Mouse (Mus musculus): Measurements from ENCODE around the gene Ccdc65. TPM values are rescaled to one million over a fixed set of nuclear protein-coding genes. Genes with fewer than 3 reads are reported as not detected.

The Ccdc65 gene
- polyA plus RNA-seq (2017; shearing (Covaris generic)) = under 1 TPM in 1 of 2 experiments, not detected in 1; 0.62 TPM

DNA sequence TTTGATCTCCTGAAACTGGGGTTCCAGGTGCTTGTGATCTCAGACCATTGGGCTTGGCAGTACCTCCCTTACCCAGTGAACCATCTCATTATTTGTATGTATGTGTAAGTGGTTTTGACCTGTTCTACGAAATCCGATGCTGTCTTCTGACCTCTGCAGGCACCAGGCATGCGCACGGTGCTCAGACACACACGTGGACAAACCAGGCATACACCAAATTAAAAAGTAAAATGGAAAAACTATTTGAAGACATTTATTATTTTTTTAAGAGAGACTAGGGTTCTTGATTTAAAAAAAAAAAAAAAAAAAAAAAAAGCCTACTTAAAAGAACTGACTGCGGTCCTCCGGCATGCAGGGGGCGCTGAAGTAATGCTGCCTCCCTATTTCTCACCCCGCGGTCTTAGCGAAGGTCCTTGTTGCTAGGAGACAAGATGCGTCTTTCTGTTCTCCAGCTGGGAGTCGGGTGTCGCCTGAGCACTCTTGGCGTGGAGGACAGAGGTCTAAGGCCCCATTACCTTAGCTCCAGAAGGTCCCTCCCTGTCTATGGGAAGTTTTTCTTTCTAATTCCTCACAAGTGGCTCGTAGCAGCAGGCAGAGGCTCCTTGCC lies at the start of gene Ccdc65:
TSS of gene Ccdc65 (plus strand) at position 442 of the 607 bp plus-strand sequence.
- no peak for ATAC-seq

DNA sequence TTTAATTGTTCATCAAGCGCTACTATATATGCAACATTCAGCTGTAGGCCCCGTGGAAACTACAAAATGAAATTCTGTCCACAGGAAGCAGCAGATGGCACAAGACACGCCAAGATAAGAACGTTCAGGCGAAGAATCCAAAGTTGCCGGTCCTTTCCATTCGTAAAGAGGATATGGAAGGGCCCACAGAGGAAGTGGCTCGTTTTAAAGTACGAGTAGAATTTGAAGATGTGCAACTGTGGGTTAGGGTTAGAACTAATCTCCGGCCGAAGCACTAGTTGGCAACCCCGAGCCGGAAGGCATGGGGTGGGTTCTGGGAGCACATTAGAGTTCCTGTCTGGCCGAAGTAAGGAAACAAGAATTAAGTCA lies 45.8 kb upstream of the Ccdc65 start:
- peak; percentile 57 for ATAC-seq

DNA sequence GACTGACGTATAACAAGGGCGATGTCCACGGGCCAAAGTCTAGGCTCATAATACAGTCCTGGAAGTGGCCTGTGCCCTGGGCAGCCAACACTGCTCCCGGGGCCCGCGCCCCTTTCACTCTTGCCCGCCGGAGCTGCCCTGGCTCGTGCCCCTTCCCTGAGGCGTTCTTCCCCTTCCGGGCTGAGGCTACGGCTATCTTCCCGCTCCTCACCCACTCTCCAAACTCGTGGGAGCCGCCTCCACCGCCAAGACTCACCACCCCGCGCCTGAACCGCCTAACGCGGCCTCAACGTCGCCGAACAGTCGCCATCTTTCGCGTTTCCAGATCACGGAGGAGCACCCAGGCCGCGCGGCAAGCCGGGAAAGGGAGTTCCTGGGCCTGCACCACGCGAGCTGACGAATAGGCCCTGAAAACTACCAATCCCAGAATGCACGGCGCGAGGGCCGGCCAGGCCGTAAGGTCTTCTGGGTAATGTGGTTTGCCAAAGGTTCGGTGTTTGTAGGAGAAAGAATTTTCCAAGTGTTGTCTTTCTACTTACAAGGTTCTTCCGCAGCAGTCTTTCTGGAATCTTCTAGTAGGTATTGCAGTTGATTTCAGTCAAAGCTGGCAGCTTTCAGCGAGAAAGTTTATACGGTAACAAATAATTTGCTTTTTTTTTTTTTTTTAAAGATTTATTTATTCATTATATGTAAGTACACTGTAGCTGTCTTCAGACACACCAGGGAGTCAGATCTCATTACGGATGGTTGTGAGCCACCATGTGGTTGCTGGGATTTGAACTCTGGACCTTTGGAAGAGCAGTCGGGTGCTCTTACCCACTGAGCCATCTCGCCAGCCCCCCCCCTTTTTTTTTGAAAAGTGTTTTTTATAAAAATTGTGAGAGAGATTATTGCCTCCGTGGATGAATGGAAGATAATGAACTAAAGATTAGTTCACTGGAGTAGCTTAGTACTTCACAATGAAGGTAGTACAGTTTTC lies 45.2 kb upstream of the Ccdc65 start, which contains the start of gene Ddx23:
TSS of gene Ddx23 (minus strand) at position 328 of the 979 bp plus-strand sequence.
- peak; percentile 92 for ATAC-seq

DNA sequence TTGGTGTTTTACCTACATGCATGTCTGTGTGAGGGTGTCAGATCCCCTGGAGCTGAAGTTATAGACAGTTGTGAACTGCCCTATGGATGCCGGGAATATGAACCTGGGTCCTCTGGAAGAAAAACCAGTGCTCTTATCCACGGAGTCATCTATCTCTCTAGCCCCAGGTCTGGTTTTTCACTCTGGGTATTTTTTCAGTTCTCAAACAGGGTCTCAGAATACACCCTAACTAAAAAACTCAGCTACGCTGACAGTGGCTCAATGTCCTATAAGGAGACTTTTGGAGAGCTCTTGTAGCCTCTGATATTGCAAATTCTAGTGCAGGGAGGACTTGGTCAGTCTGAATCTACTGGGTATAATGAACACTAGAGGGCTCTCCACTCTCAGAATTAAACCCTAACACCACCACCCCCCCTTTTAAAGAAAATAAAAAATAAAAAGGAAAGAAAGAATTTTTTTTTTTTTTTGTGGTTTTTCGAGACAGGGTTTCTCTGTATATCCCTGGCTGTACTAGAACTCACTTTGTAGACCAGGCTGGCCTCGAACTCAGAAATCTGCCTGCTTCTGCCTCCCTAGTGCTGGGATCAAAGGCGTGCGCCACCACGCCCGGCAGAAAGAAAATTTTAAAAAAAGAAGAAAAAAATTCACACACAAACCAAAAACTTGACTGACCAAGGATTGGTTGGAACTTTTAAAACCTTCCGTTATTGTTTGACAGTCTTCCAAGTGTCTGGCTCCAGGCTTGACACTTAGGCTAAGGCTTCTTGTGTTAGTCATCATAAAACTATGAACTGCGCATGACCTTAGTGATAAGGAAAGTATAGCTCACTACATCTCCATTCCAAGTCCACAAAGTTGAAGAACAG lies 43.7 kb upstream of the Ccdc65 start:
- ATAC-seq = no peak

DNA sequence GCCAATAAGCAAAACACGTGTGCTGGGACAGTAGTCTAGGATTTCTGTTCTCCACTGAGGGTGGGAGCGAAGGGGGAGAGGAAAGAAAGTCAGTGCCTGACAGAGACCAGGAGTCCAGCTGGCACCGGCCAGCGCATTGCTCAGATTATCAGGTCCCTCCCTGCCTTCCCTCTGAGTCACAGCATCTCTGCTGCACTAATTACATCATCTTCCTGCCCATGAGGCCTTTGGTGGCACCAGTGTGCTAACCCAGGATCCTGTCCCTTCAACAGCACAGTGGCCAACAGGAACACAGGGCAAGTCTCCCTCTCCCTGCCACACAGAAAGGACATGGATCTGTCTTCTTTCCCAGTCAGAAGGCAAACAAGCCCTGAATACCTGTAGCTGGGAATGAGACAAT lies 35.4 kb upstream of the Ccdc65 start:
- no peak for ATAC-seq

DNA sequence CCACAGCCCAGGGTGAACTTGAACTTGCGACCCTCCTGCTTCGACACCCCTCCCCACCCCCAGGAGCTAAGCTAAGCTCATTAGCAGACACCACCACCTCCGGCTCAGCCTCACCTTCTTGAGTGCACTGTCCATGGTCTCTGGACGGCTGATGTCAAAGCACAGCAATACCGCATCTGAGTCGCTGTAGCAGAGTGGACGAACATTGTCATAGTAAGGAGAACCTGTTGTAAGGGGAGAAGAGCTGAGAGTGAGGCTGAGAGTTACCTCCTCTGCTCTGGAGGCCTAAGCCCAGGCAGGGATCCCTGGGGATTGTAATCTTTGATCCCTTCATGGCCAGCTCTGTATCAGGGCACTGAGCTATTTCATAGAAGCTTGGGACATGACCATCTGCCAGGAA lies 34.3 kb upstream of the Ccdc65 start:
- no peak for ATAC-seq

DNA sequence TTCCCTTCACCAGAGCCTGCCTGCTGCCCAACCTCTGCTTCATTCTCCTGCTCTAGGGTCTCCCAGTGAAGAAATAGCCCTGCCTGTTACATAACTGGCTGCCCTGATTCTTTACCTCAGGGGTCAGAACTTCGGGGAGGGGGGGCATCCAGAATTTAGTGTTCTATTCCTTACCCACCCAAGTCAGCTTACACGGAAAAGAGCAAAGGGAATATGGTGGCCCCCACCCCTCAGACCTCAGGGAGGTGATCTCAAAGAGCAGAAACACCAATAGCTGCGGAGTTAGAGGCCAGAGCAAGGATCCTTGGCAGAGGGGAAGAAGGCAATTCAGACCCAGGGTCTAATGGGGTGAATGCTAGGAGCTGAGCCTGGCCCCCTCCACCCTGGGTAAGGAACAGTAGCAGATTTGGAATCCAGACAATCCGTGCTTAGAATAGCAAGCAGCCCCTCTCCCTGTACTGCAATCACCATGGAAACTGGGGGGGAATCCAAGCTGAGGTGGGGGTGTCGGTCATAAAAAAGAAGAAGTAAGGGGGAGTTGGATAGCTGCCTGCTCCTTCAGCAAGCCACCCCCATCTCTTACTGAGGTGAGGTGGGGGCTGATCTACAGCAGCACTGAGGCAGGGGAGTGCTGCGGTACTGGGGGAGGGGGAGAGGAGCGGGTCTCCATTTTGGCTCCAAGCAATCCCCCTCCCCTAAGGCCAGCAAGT lies 33.6 kb upstream of the Ccdc65 start:
- ATAC-seq = no peak

DNA sequence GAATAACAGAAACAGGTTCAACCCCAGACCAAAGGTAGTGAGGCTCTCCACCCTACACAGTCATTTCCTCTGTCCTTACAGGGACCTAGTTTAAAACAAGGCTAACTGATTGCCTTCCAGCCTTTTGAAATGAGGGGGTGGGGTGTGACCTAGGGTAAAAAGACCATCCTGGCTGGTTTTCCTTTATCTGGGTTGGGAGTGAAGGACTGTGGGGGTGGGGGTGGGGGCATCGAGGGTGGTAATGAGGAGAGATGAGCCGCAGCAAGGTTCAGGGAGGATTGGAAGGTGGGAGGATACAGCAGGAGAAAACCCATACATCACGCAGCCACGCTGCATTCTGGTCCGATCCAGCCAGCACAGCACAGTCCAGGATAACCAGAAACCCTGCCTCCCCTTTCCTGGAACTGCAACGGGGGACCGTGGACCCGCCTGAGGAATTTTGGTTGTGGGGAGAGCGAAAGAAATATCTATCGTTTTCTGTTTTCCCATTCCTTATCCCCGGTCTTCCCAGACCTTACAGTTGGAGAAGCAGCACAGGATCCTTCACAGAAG lies 32.9 kb upstream of the Ccdc65 start:
- ATAC-seq = no peak

DNA sequence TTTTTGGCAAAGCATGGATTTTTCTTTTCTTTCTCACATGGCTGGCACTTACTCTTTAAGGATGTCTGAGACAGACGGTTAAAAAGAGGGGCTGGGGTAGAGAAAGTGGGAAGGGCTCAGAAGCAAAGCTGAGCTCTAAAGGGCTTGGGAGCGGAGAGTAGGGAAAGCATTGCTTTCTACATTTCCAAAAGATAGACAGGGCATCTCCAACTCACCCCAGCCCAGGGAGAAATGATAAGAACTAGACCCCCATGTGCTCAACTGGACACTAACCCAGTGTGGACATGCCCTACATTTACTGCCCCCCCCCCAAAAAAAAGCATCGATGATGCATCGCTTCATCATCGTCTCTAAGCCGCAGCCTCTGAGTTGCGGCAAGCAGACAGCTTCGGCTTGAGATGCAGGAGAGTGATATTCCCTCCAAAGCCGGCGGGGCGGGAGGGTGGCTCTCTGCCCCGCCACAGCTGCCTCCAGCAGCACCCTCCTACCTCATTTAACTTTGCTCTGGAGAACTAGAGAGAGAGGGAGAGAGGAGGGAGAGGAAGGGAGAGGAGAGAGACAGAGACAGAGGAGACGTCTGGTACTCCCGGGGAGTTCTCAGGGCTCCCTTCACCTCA lies 32.3 kb upstream of the Ccdc65 start:
- ATAC-seq = no peak

DNA sequence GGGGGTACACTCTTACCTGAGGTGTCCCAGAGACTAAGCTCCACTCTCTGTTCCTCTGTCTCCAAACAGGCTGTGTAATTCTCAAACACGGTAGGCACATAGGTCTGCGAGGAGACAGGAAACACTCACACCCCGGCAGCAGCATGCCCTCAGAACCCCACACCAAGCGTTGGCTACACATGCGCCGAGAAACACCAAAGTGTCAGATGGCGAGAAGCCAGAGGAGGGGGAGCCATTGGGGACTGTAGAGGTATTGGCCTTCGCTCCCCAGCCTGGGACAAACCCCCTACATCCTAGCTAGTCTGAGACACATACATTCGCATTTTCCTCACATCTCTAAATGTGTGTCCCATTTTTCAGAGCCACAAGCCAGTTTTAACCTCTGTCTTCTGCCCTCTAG lies 31.5 kb upstream of the Ccdc65 start:
- no peak for ATAC-seq

DNA sequence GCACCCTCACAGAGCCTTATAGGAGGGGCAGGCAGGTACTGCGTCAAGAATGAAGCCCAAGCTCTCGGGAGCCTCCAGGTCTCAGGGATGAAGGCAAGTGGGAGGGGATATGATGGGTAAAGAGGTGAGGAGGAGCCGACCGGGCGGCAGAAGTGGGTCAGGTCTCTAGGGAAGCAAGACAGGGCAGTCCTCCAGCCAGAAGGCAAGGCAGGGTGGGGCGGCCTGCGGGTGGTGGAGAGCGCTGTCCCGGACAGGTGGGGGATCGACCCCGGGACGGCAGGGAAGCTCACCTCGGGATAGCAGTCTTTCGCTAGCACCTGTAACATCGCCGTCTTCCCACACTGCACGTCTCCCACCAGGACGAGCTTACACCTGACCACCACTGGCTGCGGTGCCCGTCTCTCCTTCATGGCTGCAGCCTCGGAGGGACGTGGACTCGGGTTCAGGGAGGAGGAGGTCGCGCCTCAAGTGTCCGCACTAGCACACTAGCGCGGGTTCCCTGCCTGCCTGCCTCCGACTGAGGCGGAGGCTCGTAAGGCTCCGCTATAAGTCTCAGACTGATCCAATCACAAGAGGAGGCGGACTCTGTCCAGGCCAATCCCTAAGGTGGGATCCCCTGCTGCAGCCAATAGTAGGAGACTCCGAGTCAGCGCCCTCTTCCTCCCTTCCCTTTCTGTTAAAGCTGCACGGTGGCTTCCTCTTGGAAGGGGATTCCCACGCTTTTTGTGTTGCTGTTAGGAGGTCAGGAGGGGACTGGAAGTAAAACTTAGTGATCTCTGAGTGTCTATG lies 30.9 kb upstream of the Ccdc65 start, which contains the start of gene Rnd1:
TSS of gene Rnd1 (minus strand) at position 522 of the 789 bp plus-strand sequence.
- peak; percentile 99 for ATAC-seq

DNA sequence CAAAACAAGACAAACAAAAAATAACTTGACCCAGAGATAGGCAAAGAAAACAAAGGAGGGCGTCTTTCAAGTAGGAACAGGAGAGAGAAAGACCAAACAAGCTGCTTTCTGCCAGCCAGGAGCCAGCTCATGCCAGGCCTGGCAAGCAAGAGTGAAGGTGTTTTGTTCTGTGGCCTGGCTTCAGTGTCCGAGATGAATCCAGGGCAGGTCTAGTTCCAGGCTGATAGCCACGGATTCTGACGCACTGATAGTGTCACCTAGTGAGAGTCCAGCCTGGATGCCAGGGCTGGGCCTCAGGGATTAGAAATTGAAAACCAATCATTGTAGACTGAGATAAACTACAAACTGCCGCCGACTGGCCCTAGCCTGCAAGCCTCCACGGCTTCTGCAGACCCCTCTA lies 30.0 kb upstream of the Ccdc65 start:
- ATAC-seq = no peak

DNA sequence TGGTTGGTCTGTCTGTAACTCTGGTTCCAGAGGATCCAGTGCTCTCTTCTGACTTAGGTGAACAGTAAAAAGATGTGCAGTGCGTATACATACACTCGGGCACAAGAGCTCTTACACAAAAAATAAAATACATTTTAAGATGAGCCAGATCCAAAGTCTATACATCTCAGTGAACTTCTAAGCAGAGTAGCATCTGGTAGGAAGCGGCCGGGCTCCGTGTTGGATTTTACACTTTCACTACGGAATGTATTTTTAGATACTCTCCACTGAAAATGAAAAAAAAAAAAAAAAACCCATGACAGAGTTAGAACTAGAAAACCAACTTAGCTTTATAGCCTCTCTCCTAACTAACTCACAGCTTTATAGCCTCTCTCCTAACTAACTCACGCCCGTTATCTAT lies 27.3 kb upstream of the Ccdc65 start:
- ATAC-seq = no peak

DNA sequence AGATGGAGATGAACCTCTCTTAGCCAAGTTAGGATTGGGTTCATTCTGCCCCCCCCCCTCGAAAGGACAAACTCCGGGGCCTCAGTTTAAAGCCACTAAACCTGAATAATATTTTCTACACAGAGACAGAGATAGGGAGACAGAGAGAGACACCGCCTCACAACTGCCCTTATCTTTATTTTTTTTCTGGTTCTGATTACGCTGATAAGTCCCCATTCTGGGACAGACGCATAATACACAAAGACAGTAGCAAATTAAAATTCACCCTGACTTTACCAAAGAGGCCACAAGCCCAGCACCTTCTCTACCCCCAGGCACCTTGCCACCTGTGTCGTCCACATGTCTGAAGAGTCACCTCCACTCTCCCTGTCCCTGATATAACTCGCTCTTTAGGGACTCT lies 26.4 kb upstream of the Ccdc65 start:
- no peak for ATAC-seq

DNA sequence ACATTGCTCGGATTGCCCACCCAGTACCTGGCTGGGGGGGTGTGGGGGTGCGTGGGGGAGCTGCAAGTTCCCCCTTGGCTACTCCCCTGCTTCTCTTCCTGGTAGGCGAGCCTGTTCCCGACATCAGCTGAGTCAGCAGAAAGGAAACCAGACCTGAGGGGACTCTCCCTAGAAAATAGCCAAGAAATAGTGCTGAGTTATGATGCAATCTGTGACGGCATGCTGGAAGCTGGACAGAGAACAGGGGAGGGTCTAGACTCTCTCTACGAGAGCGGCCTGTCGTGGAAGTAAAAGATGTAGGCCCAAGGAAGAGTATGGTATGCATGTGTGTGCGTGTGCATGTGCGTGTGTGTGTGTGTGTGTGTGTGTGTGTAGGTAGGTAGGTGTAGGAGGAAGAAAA lies 24.8 kb upstream of the Ccdc65 start:
- ATAC-seq = no peak

DNA sequence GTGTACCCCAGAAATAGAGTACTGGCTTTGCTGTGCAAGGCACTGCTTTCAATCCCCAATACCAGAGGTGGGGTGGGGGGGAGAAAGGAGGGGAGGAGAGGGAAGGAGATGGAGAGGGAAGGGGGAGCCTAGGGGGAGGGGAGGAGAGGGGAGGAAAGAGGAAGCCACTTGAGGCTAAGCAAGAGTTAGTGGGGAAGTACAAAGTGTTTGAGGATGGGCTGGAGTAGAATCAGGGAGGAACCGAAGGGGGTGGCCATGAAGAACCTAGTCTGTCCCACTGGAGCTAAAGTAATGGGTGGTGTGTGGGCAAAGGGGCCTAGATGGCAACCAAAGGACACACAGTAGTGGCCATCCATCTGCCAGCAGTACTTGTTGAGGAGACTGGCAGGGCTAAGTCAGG lies 24.3 kb upstream of the Ccdc65 start:
- no peak for ATAC-seq

DNA sequence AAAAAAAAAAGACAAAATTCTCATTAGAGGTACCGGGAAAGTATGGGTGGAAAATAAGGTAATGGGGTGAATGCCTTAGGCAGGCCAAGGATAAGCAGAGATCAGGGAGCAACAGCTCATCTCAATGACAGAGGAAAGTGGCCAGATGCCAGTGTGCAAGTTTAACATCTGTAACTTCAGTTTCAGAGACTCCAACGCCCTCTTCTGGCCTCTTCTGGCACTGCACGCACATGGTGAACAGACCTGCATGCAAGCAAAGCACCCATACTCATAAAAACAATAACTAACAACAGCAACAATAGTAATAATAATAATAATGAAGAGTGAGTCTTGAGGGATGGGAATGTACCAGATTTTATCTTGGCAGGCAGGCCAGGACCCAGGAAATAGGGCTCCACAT lies 22.1 kb upstream of the Ccdc65 start:
- no peak for ATAC-seq

DNA sequence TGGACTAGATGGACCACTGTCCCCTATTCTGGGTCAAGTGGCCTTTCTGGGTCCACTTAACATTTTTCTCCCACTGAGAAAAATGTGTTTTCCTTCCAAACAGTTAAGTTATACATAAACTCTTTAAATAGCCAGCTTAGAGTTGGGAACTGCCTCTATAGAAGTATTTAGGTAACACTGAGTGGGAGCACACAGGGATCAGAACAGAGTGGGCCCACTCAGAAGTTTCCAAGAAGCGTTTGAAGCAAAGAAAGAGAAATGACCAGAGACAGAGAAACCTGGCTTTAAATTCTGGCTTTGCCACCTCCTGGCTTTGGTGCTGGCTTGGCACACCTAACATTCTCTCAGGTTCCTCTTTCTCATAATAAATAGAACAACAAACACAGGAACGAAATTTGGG lies 18.3 kb upstream of the Ccdc65 start:
- no peak for ATAC-seq

DNA sequence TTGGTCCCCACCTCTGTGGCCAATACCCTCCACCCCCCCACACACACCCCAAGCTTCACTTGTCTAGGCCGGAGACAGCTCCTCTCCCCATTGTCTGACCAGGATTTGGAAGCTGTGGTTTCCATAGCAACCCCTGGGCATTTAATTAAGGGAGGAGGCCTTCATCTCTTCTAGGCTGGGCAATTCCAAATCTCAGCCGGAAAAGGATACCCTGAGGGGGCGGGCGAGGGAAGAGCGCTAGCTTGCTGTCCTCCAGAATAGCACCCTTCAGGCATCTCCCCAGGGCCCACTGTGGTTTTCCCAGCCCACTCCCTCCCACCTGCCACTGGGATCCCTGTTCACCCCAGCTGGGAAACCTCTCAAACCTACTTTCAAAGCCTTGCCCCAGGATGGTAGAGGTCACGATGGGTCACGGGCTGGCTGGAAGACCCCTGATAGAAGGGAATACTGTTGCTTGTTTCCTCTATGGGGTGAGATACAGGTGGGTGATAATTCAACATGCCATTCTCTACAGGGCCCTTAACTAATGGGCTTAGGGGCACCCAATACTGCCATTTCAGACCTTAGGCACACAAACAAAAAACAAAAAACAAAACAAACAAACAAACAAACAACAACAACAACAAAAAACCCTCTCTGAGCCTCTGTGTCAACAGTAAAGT lies 16.4 kb upstream of the Ccdc65 start:
- ATAC-seq = no peak

DNA sequence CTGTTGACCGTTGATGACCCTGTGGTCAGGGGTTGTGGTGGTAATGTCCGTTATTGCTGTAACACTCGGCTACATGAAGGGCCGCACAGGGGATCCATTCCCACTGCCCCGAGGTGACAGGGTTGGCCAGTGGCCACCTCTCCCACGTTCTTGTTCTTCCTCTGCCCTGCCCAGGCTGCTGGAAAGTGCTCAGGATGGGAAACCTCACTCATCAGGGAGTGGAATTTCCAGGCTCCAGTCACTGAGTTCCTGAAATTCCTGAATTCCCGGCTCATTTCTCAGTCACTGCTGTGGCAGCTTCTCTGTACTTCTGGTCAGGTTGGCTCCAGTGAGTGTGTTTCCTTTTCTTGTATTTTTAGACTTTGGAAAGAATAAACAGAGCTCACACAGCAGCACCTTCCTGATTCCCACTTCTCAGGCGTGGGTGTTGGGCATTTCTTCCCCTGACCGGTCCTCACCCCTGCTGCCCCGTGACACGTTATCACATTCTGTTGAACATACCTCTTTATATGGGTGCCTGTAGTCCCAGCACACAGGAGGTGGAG lies 15.8 kb upstream of the Ccdc65 start:
- no peak for ATAC-seq
